Mouse (Mus musculus) lung, postnatal 0 days (tissue): ENCODE data around the gene Plscr4. TPM values are rescaled to one million over a fixed set of nuclear protein-coding genes. Genes with fewer than 3 reads are reported as not detected.

ENCODE experiments used
- ATAC-seq: fragments of 200-750 bp; cut with Nextera tagmentation; 2 replicates; pipeline ENCODE4 v1.8.0; 2017; ENCODE audit warnings: moderate library complexity
- DNase-seq: peaks from one replicate; pipeline ENCODE4 v3.0.0-alpha.2; 2016; ENCODE audit warnings: low spot score
- H3K27ac ChIP-seq: fragments of 300-500 bp; sonication (generic); 2 replicates; pipeline ENCODE4 v1.5.1; 2014; ENCODE audit warnings: antibody characterized with exemption, mild to moderate bottlenecking, low read length, mixed read lengths
- H3K27me3 ChIP-seq: fragments of 300-500 bp; sonication (generic); replicated peaks from 2 replicates; pipeline ENCODE4 v1.6.1; 2014; ENCODE audit warnings: low read length, mixed read lengths; ENCODE audit not compliant: insufficient read depth
- H3K36me3 ChIP-seq: fragments of 300-500 bp; sonication (generic); 2 replicates; pipeline ENCODE4 v1.6.1; 2014; ENCODE audit warnings: low read length, mixed read lengths; ENCODE audit not compliant: insufficient read depth
- H3K4me1 ChIP-seq: fragments of 300-500 bp; sonication (generic); 2 replicates; pipeline ENCODE4 v1.6.1; 2014; ENCODE audit warnings: antibody characterized with exemption, low read depth, low read length, mixed read lengths; ENCODE audit not compliant: insufficient read depth
- H3K4me2 ChIP-seq: fragments of 300-500 bp; sonication (generic); replicated peaks from 2 replicates; pipeline ENCODE4 v1.6.1; 2014; ENCODE audit warnings: low read depth, mild to moderate bottlenecking, low read length, moderate library complexity, mixed read lengths
- H3K4me3 ChIP-seq: fragments of 300-500 bp; sonication (generic); 2 replicates; pipeline ENCODE4 v1.5.1; 2014; ENCODE audit warnings: low read depth, low read length
- H3K9ac ChIP-seq: fragments of 300-500 bp; sonication (generic); replicated peaks from 2 replicates; pipeline ENCODE4 v1.6.1; 2014; ENCODE audit warnings: low read depth, mild to moderate bottlenecking
- H3K9me3 ChIP-seq: fragments of 300-500 bp; sonication (generic); 2 replicates; pipeline ENCODE4 v1.6.1; 2016; ENCODE audit warnings: low read length, mixed read lengths
- CTCF ChIP-seq: IDR thresholded peaks from 2 replicates; pipeline ENCODE4 v1.5.1; 2016; ENCODE audit warnings: antibody characterized with exemption, mild to moderate bottlenecking
- EP300 ChIP-seq: IDR thresholded peaks from 2 replicates; pipeline ENCODE4 v1.6.1; 2016; ENCODE audit warnings: antibody characterized with exemption, mild to moderate bottlenecking, control low read depth
- WGBS: fragments of 180-500 bp; shearing (Covaris S2); extraction: QIAGEN DNeasy Blood & Tissue Kit; methylation state at CpG from one replicate; pipeline ENCODE4 v1.1.7; 2014; 5-methylcytosine and 5-hydroxymethylcytosine counted together
- polyA plus RNA-seq: library from polyadenylated mRNA; unstranded; fragments of >200 nt; fragmentation: Nextera tagmentation; extraction: Ambion mirVana; gene quantifications from 2 replicates; pipeline ENCODE4 v1.2.1, GENCODE M21; 2015

Plscr4 gene
- polyA plus RNA-seq, 1 experiment from 2014 or later, result 23.3 TPM

GRCm38 (mm10) chr9:92444536-92444935 is 12.6 kb upstream of the Plscr4 start:
- Histone ChIP-seq H3K27me3 (no peaks in the 10 kb centered on the region), H3K4me1 (no peaks in the 10 kb centered on the region), H3K9me3 (no peaks in the 10 kb centered on the region), H3K4me2 (no peak overlapping the region), H3K36me3 (no peaks in the 10 kb centered on the region), H3K27ac (no peak overlapping the region), H3K4me3 (no peak overlapping the region), H3K9ac (no peak overlapping the region)
- DNase-seq (no peak), ATAC-seq (no peak)
- TF ChIP-seq CTCF, result no peak
- no peak for TF ChIP-seq EP300

DNA sequence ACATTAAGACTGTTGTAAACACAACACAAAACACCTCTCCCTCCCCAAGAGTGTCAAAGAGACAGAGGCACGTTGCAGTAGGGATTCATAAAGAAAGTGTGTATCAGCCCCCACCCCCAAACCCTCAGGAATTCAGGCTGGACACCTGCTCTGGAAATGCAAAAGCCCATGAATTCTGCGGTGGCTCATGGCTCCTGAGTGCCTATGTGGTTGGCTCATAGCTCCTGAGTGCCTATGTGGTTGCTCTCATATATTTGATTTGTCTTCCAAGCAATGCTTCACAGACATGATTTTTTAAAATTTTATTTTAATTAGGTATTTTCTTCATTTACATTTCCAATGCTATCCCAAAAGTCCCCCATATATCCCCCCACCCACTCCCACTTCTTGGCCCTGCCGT is 568 bp upstream of the Plscr4 start:
- ATAC-seq, result no peak
- no peak overlapping the region for H3K27ac ChIP-seq
- H3K9ac ChIP-seq, result no peak overlapping the region
- H3K27me3 ChIP-seq, result no peaks in the 10 kb centered on the region
- TF ChIP-seq EP300, result no peak
- TF ChIP-seq CTCF, result no peak
- 69% methylated on average over 3 of the region's 3 CpGs for WGBS
- H3K36me3 ChIP-seq, result no peaks in the 10 kb centered on the region
- DNase-seq, result no peak
- H3K4me3 ChIP-seq, result no peak overlapping the region
- H3K4me2 ChIP-seq, result no peak overlapping the region
- no peaks in the 10 kb centered on the region for H3K4me1 ChIP-seq
- H3K9me3 ChIP-seq, result no peaks in the 10 kb centered on the region

DNA sequence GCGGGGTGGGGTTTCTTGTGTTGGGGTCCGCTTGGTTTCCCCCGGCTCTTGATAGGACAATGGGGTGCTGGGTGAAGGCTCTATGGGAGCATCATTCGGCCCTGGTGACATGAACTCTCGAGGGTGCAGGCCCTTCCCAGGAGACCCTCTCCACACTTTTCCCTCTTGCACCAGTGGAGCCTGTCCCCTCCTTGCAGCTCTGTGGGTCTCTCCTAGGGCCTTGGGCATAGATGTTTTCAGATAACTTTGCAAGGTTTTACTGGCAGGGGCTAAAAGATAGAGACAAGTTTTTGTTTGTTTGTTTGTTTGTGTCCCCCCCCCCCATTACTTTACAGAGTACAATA is 858 bp downstream of the Plscr4 start:
- ATAC-seq (no peak; the same call in 1 of the 2 replicates), DNase-seq (no peak)
- H3K4me3 ChIP-seq, result peak overlapping the region; percentile 68
- no peaks in the 10 kb centered on the region for H3K36me3 ChIP-seq
- peak overlapping the region; percentile 63 for H3K4me2 ChIP-seq
- WGBS, result 3% methylated on average over 5 of the region's 5 CpGs
- no peaks in the 10 kb centered on the region for H3K4me1 ChIP-seq
- no peaks in the 10 kb centered on the region for H3K27me3 ChIP-seq
- peak overlapping the region; percentile 51 for H3K9ac ChIP-seq
- TF ChIP-seq EP300 (no peak), CTCF (no peak)
- H3K9me3 ChIP-seq, result no peaks in the 10 kb centered on the region
- peak overlapping the region; percentile 84 for H3K27ac ChIP-seq

GRCm38 (mm10) chr9:92458418-92458817 is 1.2 kb downstream of the Plscr4 start:
- Histone ChIP-seq H3K4me1 (no peaks in the 10 kb centered on the region), H3K27ac (no peak overlapping the region), H3K36me3 (no peaks in the 10 kb centered on the region), H3K4me2 (peak overlapping the region; percentile 63), H3K27me3 (no peaks in the 10 kb centered on the region), H3K9me3 (no peaks in the 10 kb centered on the region), H3K4me3 (peak overlapping the region; percentile 68), H3K9ac (peak overlapping the region; percentile 51; the same call in 1 of the 2 replicates)
- DNase-seq (no peak), ATAC-seq (no peak)
- 89% methylated on average over 2 of the region's 2 CpGs for WGBS
- TF ChIP-seq EP300 (no peak), CTCF (no peak)

- H3K9ac ChIP-seq, result no peak overlapping the region
- WGBS, result 47% methylated on average over 4 of the region's 4 CpGs
- no peak for DNase-seq
- no peak overlapping the region for H3K4me2 ChIP-seq
- H3K36me3 ChIP-seq, result no peaks in the 10 kb centered on the region
- H3K4me1 ChIP-seq, result no peaks in the 10 kb centered on the region
- TF ChIP-seq CTCF (no peak), EP300 (no peak)
- no peaks in the 10 kb centered on the region for H3K9me3 ChIP-seq
- no peak for ATAC-seq
- no peak overlapping the region for H3K27ac ChIP-seq
- no peak overlapping the region for H3K4me3 ChIP-seq
- no peaks in the 10 kb centered on the region for H3K27me3 ChIP-seq
These were observed 10.6 kb downstream of the Plscr4 start for GRCm38 (mm10) chr9:92467724-92468123.

GRCm38 (mm10) chr9:92472256-92472855 is 15.2 kb downstream of the Plscr4 start:
- no peak for TF ChIP-seq CTCF
- H3K4me3 ChIP-seq, result no peak overlapping the region
- H3K36me3 ChIP-seq, result no peaks in the 10 kb centered on the region
- 77% methylated on average over 5 of the region's 5 CpGs for WGBS
- ATAC-seq, result no peak
- H3K4me2 ChIP-seq, result no peak overlapping the region
- no peak for DNase-seq
- H3K9ac ChIP-seq, result no peak overlapping the region
- H3K27ac ChIP-seq, result no peak overlapping the region
- H3K9me3 ChIP-seq, result no peaks in the 10 kb centered on the region
- no peaks in the 10 kb centered on the region for H3K27me3 ChIP-seq
- no peaks in the 10 kb centered on the region for H3K4me1 ChIP-seq

GRCm38 (mm10) chr9:92473178-92473577 is 16.0 kb downstream of the Plscr4 start:
- no peaks in the 10 kb centered on the region for H3K4me1 ChIP-seq
- H3K36me3 ChIP-seq, result no peaks in the 10 kb centered on the region
- no peak overlapping the region for H3K27ac ChIP-seq
- TF ChIP-seq EP300, result no peak
- TF ChIP-seq CTCF, result no peak
- H3K4me3 ChIP-seq, result no peak overlapping the region
- H3K27me3 ChIP-seq, result no peaks in the 10 kb centered on the region
- H3K9me3 ChIP-seq, result no peaks in the 10 kb centered on the region
- 76% methylated on average over 2 of the region's 2 CpGs for WGBS
- no peak overlapping the region for H3K4me2 ChIP-seq
- ATAC-seq (no peak), DNase-seq (no peak)
- H3K9ac ChIP-seq, result no peak overlapping the region
